Mouse (Mus musculus): ENCODE measurements around the gene Chrnb2. TPM values are rescaled to one million over a fixed set of nuclear protein-coding genes. Genes with fewer than 3 reads are reported as not detected.

The Chrnb2 gene
- polyA plus RNA-seq, 1 experiment from 2014 or later = 13.6 TPM

DNA sequence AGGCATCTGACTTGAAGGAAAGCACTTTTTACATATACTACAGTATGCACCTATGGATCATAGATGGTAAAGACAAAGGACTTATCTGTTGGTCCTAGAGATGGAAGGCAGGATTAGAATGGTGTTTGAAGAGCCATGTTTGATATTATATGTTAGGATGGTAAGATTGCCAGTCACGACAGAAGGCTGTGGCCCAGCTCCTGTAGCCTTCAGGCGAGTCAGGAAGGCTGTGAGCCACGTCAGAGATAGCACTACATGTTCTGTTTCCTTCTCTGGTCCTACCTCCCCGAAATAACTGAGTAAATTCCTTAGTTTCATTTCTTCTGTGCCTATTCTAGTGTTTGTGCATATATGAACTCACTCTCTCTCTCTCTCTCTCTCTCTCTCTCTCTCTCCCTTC, 32.3 kb downstream of the Chrnb2 start:
- H3K4me1 ChIP-seq (ENCODE audit: control insufficient read depth, insufficient read depth, low read length) = peaks cover 4% of the 10 kb centered on the region; the same call in 1 of the 2 replicates
- no peak overlapping the region for H3K27ac ChIP-seq (ENCODE audit: low read depth, low read length)
- no peak overlapping the region for H3K4me3 ChIP-seq (ENCODE audit: low read depth, low read length)
- H3K27me3 ChIP-seq (ENCODE audit: control insufficient read depth, insufficient read depth, low read length) = no peaks in the 10 kb centered on the region
- no peak overlapping the region for H3K4me2 ChIP-seq
- DNase-seq (ENCODE audit: low spot score, missing footprints) (no peak), ATAC-seq (ENCODE audit: low FRiP score) (no peak)
- no peaks in the 10 kb centered on the region for H3K36me3 ChIP-seq (ENCODE audit: control insufficient read depth, insufficient read depth, low read length)
- no peaks in the 10 kb centered on the region for H3K9me3 ChIP-seq (ENCODE audit: control insufficient read depth, low read length)
- WGBS = 91% methylated on average over 4 of the region's 4 CpGs
- no peak overlapping the region for H3K9ac ChIP-seq (ENCODE audit: low read length)

DNA sequence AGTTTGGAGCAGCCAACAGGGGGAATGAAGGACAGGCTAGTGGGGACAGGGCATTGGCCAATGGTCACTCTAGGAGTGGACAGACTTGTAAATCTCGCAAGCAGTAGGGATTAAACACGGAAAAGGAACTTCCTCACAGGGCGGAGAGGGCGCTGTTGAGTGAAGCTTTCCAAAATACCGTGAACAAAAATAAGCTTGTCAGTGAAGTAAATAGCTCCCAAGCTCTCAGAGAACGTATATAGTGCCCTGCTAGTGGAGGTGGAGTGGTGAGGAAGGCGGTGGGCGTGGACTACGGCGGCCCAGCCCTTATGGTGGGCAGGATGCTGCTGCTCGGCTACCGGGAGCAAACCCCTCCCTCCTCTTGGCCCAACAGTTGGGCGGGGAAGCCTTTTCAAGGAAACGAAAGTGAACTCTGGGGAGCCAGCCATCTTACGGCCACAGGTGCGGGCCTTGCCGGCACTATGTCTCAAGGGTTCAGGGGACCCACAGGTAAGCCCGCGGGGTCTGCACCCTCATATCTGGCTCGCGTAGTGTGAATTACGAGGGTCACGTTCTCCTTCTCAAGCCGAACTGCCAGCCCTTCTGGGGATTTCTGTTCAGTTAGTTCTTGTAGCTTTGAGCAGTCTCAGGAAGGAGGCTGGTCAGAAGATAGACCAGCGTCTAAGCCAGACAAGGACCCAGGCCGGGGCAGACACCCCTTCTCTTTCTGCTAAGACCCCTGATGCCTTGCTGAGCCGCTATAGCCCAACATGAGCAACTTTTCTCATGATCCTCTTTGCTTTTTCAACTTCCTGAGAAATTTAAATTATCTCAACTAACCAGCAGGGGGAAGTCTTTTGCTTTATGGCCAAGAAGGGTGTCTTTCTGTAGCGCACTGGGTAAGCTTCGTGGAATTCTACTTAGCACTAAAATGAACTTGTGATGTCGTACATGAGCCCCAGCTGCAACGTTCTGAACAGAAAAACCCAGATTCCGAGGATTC, 33.8 kb downstream of the Chrnb2 start:
- no peak overlapping the region for H3K27ac ChIP-seq (ENCODE audit: low read depth, low read length)
- WGBS = 4% methylated on average over 32 of the region's 32 CpGs

GRCm38 (mm10) chr3:89728848-89729247, 35.6 kb downstream of the Chrnb2 start:
- Histone ChIP-seq H3K4me1 (ENCODE audit: control insufficient read depth, insufficient read depth, low read length) (peaks cover 4% of the 10 kb centered on the region; the same call in 1 of the 2 replicates), H3K36me3 (ENCODE audit: control insufficient read depth, insufficient read depth, low read length) (no peaks in the 10 kb centered on the region), H3K4me3 (ENCODE audit: low read depth, low read length) (no peak overlapping the region), H3K4me2 (no peak overlapping the region), H3K9me3 (ENCODE audit: control insufficient read depth, low read length) (no peaks in the 10 kb centered on the region), H3K27me3 (ENCODE audit: control insufficient read depth, insufficient read depth, low read length) (no peaks in the 10 kb centered on the region), H3K27ac (ENCODE audit: low read depth, low read length) (no peak overlapping the region), H3K9ac (ENCODE audit: low read length) (no peak overlapping the region)
- ATAC-seq (ENCODE audit: low FRiP score) = no peak
- 72% methylated on average over 2 of the region's 2 CpGs for WGBS
- no peak for DNase-seq (ENCODE audit: low spot score, missing footprints)

More for the DNA sequence above, 33.8 kb downstream of the Chrnb2 start:
- Histone ChIP-seq H3K27me3 (ENCODE audit: control insufficient read depth, insufficient read depth, low read length) (no peaks in the 10 kb centered on the region), H3K36me3 (ENCODE audit: control insufficient read depth, insufficient read depth, low read length) (no peaks in the 10 kb centered on the region), H3K4me2 (peak overlapping the region; percentile 78), H3K9ac (ENCODE audit: low read length) (peak overlapping the region; percentile 58), H3K9me3 (ENCODE audit: control insufficient read depth, low read length) (no peaks in the 10 kb centered on the region), H3K4me1 (ENCODE audit: control insufficient read depth, insufficient read depth, low read length) (peaks cover 4% of the 10 kb centered on the region; the same call in 1 of the 2 replicates), H3K4me3 (ENCODE audit: low read depth, low read length) (peak overlapping the region; percentile 43)
- peak; percentile 95 for DNase-seq (ENCODE audit: low spot score, missing footprints)
- peak; percentile 84 for ATAC-seq (ENCODE audit: low FRiP score)

- no peak for DNase-seq (ENCODE audit: low spot score, missing footprints)
- 18% methylated on average over 4 of the region's 4 CpGs for WGBS
These were observed 37.4 kb downstream of the Chrnb2 start for GRCm38 (mm10) chr3:89727028-89727427.

DNA sequence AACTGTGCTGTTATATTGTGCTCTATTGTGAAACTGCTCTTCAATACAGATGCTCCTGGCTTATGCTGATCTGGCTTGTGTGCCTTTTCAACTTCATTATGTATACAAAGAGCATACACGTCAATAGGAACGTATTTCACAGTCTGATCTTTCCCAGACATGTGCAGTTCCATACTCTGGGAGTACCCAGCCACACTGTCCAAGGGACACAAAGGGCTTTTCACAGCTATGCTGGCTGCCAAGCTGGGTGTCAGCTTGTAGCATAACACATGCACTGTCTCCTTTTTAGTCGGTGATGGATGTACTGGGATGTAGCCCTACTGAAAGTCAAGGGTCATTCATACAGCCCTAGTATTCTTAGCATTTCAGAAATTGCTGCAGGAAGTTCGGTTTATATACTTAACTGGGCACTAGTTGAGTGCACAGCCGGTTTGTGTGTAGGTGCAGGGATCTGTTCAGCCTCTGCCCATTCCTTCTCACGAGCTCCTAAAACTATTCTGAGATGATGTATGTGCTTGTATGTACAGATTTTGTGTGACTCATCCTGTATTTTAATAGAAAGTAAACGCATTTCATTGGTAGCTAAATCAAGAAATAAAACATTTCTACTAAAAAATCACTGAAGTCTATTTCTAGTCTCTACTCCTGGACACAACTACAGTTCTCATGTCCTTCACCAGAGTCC, 40.9 kb downstream of the Chrnb2 start:
- ATAC-seq (ENCODE audit: low FRiP score) (no peak), DNase-seq (ENCODE audit: low spot score, missing footprints) (no peak)
- Histone ChIP-seq H3K36me3 (ENCODE audit: control insufficient read depth, insufficient read depth, low read length) (no peaks in the 10 kb centered on the region), H3K27ac (ENCODE audit: low read depth, low read length) (no peak overlapping the region), H3K4me1 (ENCODE audit: control insufficient read depth, insufficient read depth, low read length) (no peaks in the 10 kb centered on the region), H3K4me3 (ENCODE audit: low read depth, low read length) (no peak overlapping the region), H3K27me3 (ENCODE audit: control insufficient read depth, insufficient read depth, low read length) (no peaks in the 10 kb centered on the region), H3K9ac (ENCODE audit: low read length) (no peak overlapping the region), H3K9me3 (ENCODE audit: control insufficient read depth, low read length) (no peaks in the 10 kb centered on the region), H3K4me2 (no peak overlapping the region)
- WGBS = 84% methylated on average over 7 of the region's 7 CpGs

More at GRCm38 (mm10) chr3:89727028-89727427, 37.4 kb downstream of the Chrnb2 start:
- Histone ChIP-seq H3K4me2 (no peak overlapping the region), H3K36me3 (ENCODE audit: control insufficient read depth, insufficient read depth, low read length) (no peaks in the 10 kb centered on the region), H3K4me1 (ENCODE audit: control insufficient read depth, insufficient read depth, low read length) (peaks cover 4% of the 10 kb centered on the region; the same call in 1 of the 2 replicates), H3K9ac (ENCODE audit: low read length) (no peak overlapping the region), H3K27ac (ENCODE audit: low read depth, low read length) (no peak overlapping the region), H3K27me3 (ENCODE audit: control insufficient read depth, insufficient read depth, low read length) (no peaks in the 10 kb centered on the region), H3K9me3 (ENCODE audit: control insufficient read depth, low read length) (no peaks in the 10 kb centered on the region), H3K4me3 (ENCODE audit: low read depth, low read length) (no peak overlapping the region)
- no peak for ATAC-seq (ENCODE audit: low FRiP score)

DNA sequence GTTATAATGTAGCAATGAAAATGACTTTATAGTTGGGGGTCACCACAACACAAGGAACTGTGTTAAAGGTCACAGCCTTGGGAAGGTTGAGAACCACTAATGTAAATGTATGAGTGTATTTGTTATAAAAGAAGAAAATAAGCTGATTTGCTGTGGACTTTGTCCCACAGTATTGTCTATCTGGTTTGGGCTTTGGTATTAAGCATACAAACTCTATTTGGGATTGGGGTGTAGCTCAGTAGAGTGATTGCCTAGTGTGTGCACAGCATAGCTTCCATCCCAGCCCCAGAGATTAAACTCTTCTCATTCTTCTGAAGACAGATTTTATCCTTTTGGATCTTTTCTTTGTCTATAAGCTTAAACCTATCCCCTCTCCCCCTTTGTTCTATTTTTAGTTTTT, 42.4 kb downstream of the Chrnb2 start:
- Histone ChIP-seq H3K9ac (ENCODE audit: low read length) (no peak overlapping the region), H3K4me1 (ENCODE audit: control insufficient read depth, insufficient read depth, low read length) (no peaks in the 10 kb centered on the region), H3K9me3 (ENCODE audit: control insufficient read depth, low read length) (no peaks in the 10 kb centered on the region), H3K4me2 (no peak overlapping the region), H3K27ac (ENCODE audit: low read depth, low read length) (no peak overlapping the region), H3K27me3 (ENCODE audit: control insufficient read depth, insufficient read depth, low read length) (no peaks in the 10 kb centered on the region), H3K4me3 (ENCODE audit: low read depth, low read length) (no peak overlapping the region), H3K36me3 (ENCODE audit: control insufficient read depth, insufficient read depth, low read length) (no peaks in the 10 kb centered on the region)
- no peak for DNase-seq (ENCODE audit: low spot score, missing footprints)
- ATAC-seq (ENCODE audit: low FRiP score) = no peak

- Histone ChIP-seq H3K4me2 (peak overlapping the region; percentile 90), H3K4me1 (ENCODE audit: control insufficient read depth, insufficient read depth, low read length) (peaks cover 6% of the 10 kb centered on the region), H3K9ac (ENCODE audit: low read length) (peak overlapping the region; percentile 93), H3K4me3 (ENCODE audit: low read depth, low read length) (peak overlapping the region; percentile 69), H3K27ac (ENCODE audit: low read depth, low read length) (no peak overlapping the region), H3K27me3 (ENCODE audit: control insufficient read depth, insufficient read depth, low read length) (no peaks in the 10 kb centered on the region), H3K36me3 (ENCODE audit: control insufficient read depth, insufficient read depth, low read length) (no peaks in the 10 kb centered on the region), H3K9me3 (ENCODE audit: control insufficient read depth, low read length) (no peaks in the 10 kb centered on the region)
- DNase-seq (ENCODE audit: low spot score, missing footprints) = no peak
- 72% methylated on average over 6 of the region's 6 CpGs for WGBS
- ATAC-seq (ENCODE audit: low FRiP score) = no peak
These were observed 48.5 kb downstream of the Chrnb2 start for GRCm38 (mm10) chr3:89715967-89716256.

DNA sequence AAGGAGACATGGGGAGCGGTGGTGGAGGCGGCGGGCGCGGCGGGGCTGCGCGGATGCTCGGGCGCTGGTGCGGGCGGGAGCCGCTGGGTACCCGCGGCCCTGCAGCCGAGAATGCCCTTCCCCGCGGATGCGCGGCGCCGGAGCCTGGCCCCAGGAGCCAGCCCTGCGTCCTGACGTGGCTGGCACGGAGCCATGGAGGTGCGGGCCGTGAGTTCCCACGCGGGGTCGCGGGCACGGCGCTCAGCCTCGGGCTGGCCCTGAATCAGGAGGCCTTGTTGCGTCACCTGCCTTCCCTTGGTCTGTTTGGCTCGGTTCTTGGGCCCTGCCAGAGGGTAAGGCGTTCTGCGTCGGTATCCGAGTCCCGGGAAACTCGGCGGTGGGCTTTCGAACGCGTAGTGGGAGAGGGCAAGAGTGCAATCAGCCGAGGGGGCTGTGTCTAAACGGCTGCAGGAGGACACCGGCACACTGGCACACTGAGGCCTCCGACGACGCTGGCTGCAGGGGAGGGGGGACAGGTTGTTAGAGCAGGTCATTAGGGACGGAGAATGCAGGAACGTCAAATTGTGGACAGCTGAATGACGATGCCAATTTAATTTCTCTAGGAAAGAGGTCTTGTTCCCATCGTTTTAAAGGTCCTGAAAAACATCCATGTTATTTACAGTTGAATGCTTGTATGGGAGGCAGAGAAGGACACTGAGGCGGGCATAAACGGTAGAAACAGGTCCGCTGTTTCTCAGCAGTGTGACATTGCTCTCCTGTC, 49.0 kb downstream of the Chrnb2 start:
- H3K9ac ChIP-seq (ENCODE audit: low read length) = peak overlapping the region; percentile 93
- DNase-seq (ENCODE audit: low spot score, missing footprints) (peak; percentile 94), ATAC-seq (ENCODE audit: low FRiP score) (peak; percentile 80)
- H3K27ac ChIP-seq (ENCODE audit: low read depth, low read length) = peak overlapping the region; percentile 10; the same call in 1 of the 2 replicates
- H3K9me3 ChIP-seq (ENCODE audit: control insufficient read depth, low read length) = no peaks in the 10 kb centered on the region
- no peaks in the 10 kb centered on the region for H3K27me3 ChIP-seq (ENCODE audit: control insufficient read depth, insufficient read depth, low read length)
- peak overlapping the region; percentile 69 for H3K4me3 ChIP-seq (ENCODE audit: low read depth, low read length)
- H3K4me2 ChIP-seq = peak overlapping the region; percentile 90
- WGBS = 2% methylated on average over 58 of the region's 59 CpGs
- no peaks in the 10 kb centered on the region for H3K36me3 ChIP-seq (ENCODE audit: control insufficient read depth, insufficient read depth, low read length)
- peaks cover 6% of the 10 kb centered on the region for H3K4me1 ChIP-seq (ENCODE audit: control insufficient read depth, insufficient read depth, low read length)
